Mouse (Mus musculus) cerebellum, adult 9-10 months (tissue): Measurements from ENCODE around the gene Rrp1.

Source experiments
- DNase-seq: peaks from one replicate; pipeline ENCODE4 v3.0.0; 2022

Rrp1 gene

GRCm38 (mm10) chr10:78412319-78413151, at the start of gene Rrp1:
Gene Rrp1 (minus strand): TSS chr10:78413043.
- DNase-seq = peak; percentile 98

- DNase-seq = no peak
Measured at GRCm38 (mm10) chr10:78461767-78462166, 48.9 kb upstream of the Rrp1 start.

GRCm38 (mm10) chr10:78460463-78460862, 47.6 kb upstream of the Rrp1 start:
- DNase-seq = no peak

- no peak for DNase-seq
Measured at GRCm38 (mm10) chr10:78458348-78459111, 45.7 kb upstream of the Rrp1 start.

GRCm38 (mm10) chr10:78457495-78458347, 44.9 kb upstream of the Rrp1 start:
- no peak for DNase-seq

GRCm38 (mm10) chr10:78456696-78457095, 43.9 kb upstream of the Rrp1 start:
- no peak for DNase-seq

GRCm38 (mm10) chr10:78452641-78453040, 39.8 kb upstream of the Rrp1 start:
- no peak for DNase-seq

- DNase-seq = no peak
Measured at GRCm38 (mm10) chr10:78450761-78451160, 37.9 kb upstream of the Rrp1 start.

GRCm38 (mm10) chr10:78447396-78447795, 34.6 kb upstream of the Rrp1 start:
- no peak for DNase-seq

GRCm38 (mm10) chr10:78446195-78446594, 33.4 kb upstream of the Rrp1 start:
- DNase-seq = no peak

GRCm38 (mm10) chr10:78442292-78442691, 29.4 kb upstream of the Rrp1 start:
- no peak for DNase-seq

- DNase-seq = no peak
Measured at GRCm38 (mm10) chr10:78441606-78442005, 28.8 kb upstream of the Rrp1 start.

- DNase-seq = no peak
Measured at GRCm38 (mm10) chr10:78440812-78441211, 28.0 kb upstream of the Rrp1 start.

- no peak for DNase-seq
Measured at GRCm38 (mm10) chr10:78439990-78440389, 27.1 kb upstream of the Rrp1 start.

- no peak for DNase-seq
Measured at GRCm38 (mm10) chr10:78439550-78439949, 26.7 kb upstream of the Rrp1 start.

GRCm38 (mm10) chr10:78438094-78438493, 25.3 kb upstream of the Rrp1 start:
- DNase-seq = peak; percentile 84

GRCm38 (mm10) chr10:78432853-78433252, 20.0 kb upstream of the Rrp1 start:
- DNase-seq = no peak

GRCm38 (mm10) chr10:78429776-78430175, 16.9 kb upstream of the Rrp1 start:
- no peak for DNase-seq

GRCm38 (mm10) chr10:78429180-78429579, 16.3 kb upstream of the Rrp1 start:
- no peak for DNase-seq

- DNase-seq = no peak
Measured at GRCm38 (mm10) chr10:78428070-78428469, 15.2 kb upstream of the Rrp1 start.

GRCm38 (mm10) chr10:78426117-78426735, 13.4 kb upstream of the Rrp1 start:
- no peak for DNase-seq

GRCm38 (mm10) chr10:78425181-78426041, 12.6 kb upstream of the Rrp1 start, which contains the start of gene Cstb:
Gene Cstb (plus strand): TSS chr10:78425669.
- peak; percentile 89 for DNase-seq
